Mouse (Mus musculus): ENCODE results near the gene Txn2. TPM values are rescaled to one million over a fixed set of nuclear protein-coding genes. Genes with fewer than 3 reads are reported as not detected.
"Not testable (repeated sequence)": the region's sequence is repeated elsewhere in the genome, so short reads cannot be mapped to it uniquely, and the experiment has no call there.

The Txn2 gene
- polyA plus RNA-seq, 1 experiment from 2014 or later, result 315 TPM

DNA sequence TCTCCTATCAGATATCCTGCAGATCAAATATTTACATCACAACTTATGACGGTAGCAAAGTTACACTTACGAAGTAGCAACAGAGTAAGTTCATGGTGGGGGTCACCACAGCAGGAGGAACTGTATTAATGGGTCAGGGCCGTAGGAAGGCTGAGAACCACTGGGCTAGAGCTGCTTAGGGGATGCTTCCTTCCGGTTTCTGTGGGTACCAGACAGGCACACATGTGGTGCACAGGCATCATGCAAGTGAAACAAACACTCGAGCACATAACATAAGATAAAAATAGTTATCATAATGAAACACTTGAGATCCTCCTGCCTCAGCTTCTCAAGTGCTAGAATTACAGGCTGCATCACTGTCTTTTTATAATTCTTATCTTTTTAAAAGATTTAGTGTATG, 48.1 kb downstream of the Txn2 start:
- H3K4me1 ChIP-seq, result peaks cover 32% of the 10 kb centered on the region
- no peak overlapping the region for H3K4me3 ChIP-seq
- DNase-seq (ENCODE audit: low spot score), result no peak
- H3K9me3 ChIP-seq, result no peaks in the 10 kb centered on the region
- H3K27me3 ChIP-seq (ENCODE audit: insufficient read depth, poor library complexity, severe bottlenecking), result no peaks in the 10 kb centered on the region
- H3K27ac ChIP-seq, result no peak overlapping the region
- 89% methylated on average over 5 of the region's 5 CpGs for WGBS
- no peaks in the 10 kb centered on the region for H3K36me3 ChIP-seq

GRCm38 (mm10) chr15:77879756-77880155, 49.0 kb downstream of the Txn2 start:
- no peak overlapping the region for H3K4me3 ChIP-seq
- H3K9me3 ChIP-seq, result no peaks in the 10 kb centered on the region
- no peak for DNase-seq (ENCODE audit: low spot score)
- H3K27ac ChIP-seq, result no peak overlapping the region
- 91% methylated on average over 3 of the region's 3 CpGs for WGBS
- H3K36me3 ChIP-seq, result no peaks in the 10 kb centered on the region
- peaks cover 31% of the 10 kb centered on the region for H3K4me1 ChIP-seq
- no peaks in the 10 kb centered on the region for H3K27me3 ChIP-seq (ENCODE audit: insufficient read depth, poor library complexity, severe bottlenecking)

- no peak overlapping the region for H3K4me3 ChIP-seq
- no peak for DNase-seq (ENCODE audit: low spot score)
- H3K36me3 ChIP-seq, result no peaks in the 10 kb centered on the region
- no peak overlapping the region for H3K27ac ChIP-seq
- WGBS, result 70% methylated on average over 2 of the region's 2 CpGs
- H3K9me3 ChIP-seq, result no peaks in the 10 kb centered on the region
- peaks cover 30% of the 10 kb centered on the region for H3K4me1 ChIP-seq
- H3K27me3 ChIP-seq (ENCODE audit: insufficient read depth, poor library complexity, severe bottlenecking), result no peaks in the 10 kb centered on the region
These were observed 51.6 kb downstream of the Txn2 start for GRCm38 (mm10) chr15:77877209-77877608.

GRCm38 (mm10) chr15:77876716-77877115, 52.1 kb downstream of the Txn2 start:
- 92% methylated on average over 3 of the region's 3 CpGs for WGBS
- Histone ChIP-seq H3K36me3 (no peaks in the 10 kb centered on the region), H3K4me1 (peaks cover 25% of the 10 kb centered on the region), H3K4me3 (no peak overlapping the region), H3K27me3 (ENCODE audit: insufficient read depth, poor library complexity, severe bottlenecking) (no peaks in the 10 kb centered on the region), H3K27ac (no peak overlapping the region), H3K9me3 (no peaks in the 10 kb centered on the region)
- DNase-seq (ENCODE audit: low spot score), result no peak

DNA sequence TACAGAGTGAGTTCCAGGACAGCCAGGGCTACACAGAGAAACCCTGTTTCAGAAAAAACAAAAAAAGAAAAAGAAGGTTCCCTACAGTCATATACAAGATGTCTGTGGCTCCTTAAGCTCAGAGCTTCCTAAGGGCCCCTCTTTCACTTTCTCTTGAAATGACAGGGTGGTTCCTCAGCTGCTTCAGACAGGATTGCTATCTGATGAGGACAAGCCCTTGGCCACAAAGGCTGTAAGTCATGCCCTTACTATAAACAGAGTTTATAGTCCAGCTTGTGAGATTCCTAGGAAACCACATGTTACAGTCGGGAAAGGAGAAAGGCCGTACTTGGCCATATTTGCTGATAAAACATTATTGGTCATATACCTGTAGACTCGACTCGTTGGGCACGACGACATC, 52.9 kb downstream of the Txn2 start:
- Histone ChIP-seq H3K27ac (no peak overlapping the region), H3K4me3 (no peak overlapping the region), H3K27me3 (ENCODE audit: insufficient read depth, poor library complexity, severe bottlenecking) (no peaks in the 10 kb centered on the region), H3K4me1 (peaks cover 19% of the 10 kb centered on the region), H3K36me3 (no peaks in the 10 kb centered on the region), H3K9me3 (no peaks in the 10 kb centered on the region)
- WGBS, result 94% methylated on average over 6 of the region's 6 CpGs
- no peak for DNase-seq (ENCODE audit: low spot score)

- Histone ChIP-seq H3K27ac (0 out of 2 replicates have a peak overlapping the region, but pooled peaks have one; percentile 47), H3K4me3 (no peak overlapping the region), H3K4me1 (peaks cover 19% of the 10 kb centered on the region), H3K9me3 (no peaks in the 10 kb centered on the region), H3K27me3 (ENCODE audit: insufficient read depth, poor library complexity, severe bottlenecking) (no peaks in the 10 kb centered on the region), H3K36me3 (no peaks in the 10 kb centered on the region)
- no peak for DNase-seq (ENCODE audit: low spot score)
- 88% methylated on average over 9 of the region's 9 CpGs for WGBS
These were observed 54.0 kb downstream of the Txn2 start for GRCm38 (mm10) chr15:77874807-77875206.

- H3K4me1 ChIP-seq, result peaks cover 19% of the 10 kb centered on the region
- WGBS, result 60% methylated on average over 4 of the region's 4 CpGs
- no peaks in the 10 kb centered on the region for H3K27me3 ChIP-seq (ENCODE audit: insufficient read depth, poor library complexity, severe bottlenecking)
- no peak overlapping the region for H3K4me3 ChIP-seq
- H3K9me3 ChIP-seq, result no peaks in the 10 kb centered on the region
- no peak for DNase-seq (ENCODE audit: low spot score)
- 0 out of 2 replicates have a peak overlapping the region, but pooled peaks have one; percentile 47 for H3K27ac ChIP-seq
- no peaks in the 10 kb centered on the region for H3K36me3 ChIP-seq
These were observed 54.5 kb downstream of the Txn2 start for GRCm38 (mm10) chr15:77874310-77874709.

DNA sequence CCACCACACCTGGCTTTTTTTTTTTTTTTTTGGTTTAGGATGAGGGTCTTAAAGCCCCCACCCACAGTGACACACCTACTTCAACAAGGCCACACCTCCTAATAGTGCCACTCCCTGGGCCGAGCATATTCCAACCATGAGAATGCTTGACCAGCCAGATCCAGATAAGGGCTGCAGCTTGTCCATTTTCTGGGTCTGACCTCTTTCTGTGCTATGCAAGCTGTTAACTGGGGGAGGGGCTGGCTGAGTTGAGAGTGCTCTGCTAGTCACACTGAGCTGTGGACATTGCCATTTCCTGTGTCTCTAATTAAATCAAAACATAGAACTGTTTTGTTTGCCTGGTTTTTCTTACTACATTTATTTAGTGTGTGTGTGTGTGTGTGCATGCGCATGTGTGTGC, 55.2 kb downstream of the Txn2 start:
- H3K9me3 ChIP-seq, result no peaks in the 10 kb centered on the region
- 56% methylated on average over 2 of the region's 2 CpGs for WGBS
- peaks cover 19% of the 10 kb centered on the region for H3K4me1 ChIP-seq
- no peaks in the 10 kb centered on the region for H3K27me3 ChIP-seq (ENCODE audit: insufficient read depth, poor library complexity, severe bottlenecking)
- H3K27ac ChIP-seq, result 0 out of 2 replicates have a peak overlapping the region, but pooled peaks have one; percentile 36
- H3K36me3 ChIP-seq, result no peaks in the 10 kb centered on the region
- H3K4me3 ChIP-seq, result no peak overlapping the region
- DNase-seq (ENCODE audit: low spot score), result no peak

DNA sequence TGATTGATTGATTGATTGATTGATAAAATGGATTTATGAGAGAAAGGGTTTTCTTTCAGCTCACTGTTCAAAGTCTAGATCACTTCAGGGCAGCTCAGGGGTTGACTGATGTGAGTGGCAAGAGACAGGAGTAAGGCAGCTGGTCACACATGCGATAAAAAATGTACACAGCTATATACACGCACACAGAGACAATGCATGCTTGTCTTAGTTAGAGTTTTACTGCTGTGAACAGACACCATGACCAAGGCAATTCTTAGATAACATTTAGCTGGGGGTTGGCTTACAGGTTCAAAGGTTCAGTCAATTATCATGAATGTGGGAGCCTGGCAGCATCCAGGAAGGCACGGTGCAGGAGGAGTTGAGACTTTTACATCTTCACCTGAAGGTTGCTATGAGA, 55.8 kb downstream of the Txn2 start:
- Histone ChIP-seq H3K9me3 (no peaks in the 10 kb centered on the region), H3K4me1 (peaks cover 19% of the 10 kb centered on the region), H3K4me3 (no peak overlapping the region), H3K36me3 (no peaks in the 10 kb centered on the region), H3K27me3 (ENCODE audit: insufficient read depth, poor library complexity, severe bottlenecking) (no peaks in the 10 kb centered on the region), H3K27ac (no peak overlapping the region)
- DNase-seq (ENCODE audit: low spot score), result no peak
- WGBS, result 79% methylated on average over 3 of the region's 3 CpGs

DNA sequence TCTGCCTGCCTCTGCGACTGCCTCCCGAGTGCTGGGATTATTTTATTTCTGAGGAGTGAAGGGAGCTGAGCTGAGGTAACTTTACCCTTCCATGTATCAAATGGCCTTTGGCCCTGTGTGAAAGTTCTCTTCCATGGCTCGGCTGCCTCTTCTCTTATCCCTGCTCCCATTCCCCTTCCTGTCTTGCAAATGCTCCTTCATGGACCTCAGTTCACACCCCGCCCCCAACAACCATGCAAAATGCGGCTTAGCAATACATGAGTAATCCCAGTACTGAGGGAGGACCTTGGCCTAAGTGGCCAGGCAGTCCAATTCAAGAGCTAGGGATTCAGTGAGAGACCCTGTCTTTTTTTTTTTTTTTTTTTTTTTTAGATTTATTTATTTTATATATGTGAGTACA, 60.5 kb downstream of the Txn2 start:
- 80% methylated on average over 5 of the region's 5 CpGs for WGBS

GRCm38 (mm10) chr15:77867231-77867968, 61.4 kb downstream of the Txn2 start:
- 79% methylated on average over 8 of the region's 10 CpGs for WGBS
- not testable (repeated sequence) for H3K4me1 ChIP-seq; DNase-seq (ENCODE audit: low spot score); H3K9me3 ChIP-seq; H3K27ac ChIP-seq; H3K27me3 ChIP-seq (ENCODE audit: insufficient read depth, poor library complexity, severe bottlenecking); H3K36me3 ChIP-seq; H3K4me3 ChIP-seq

More for the DNA sequence above, 60.5 kb downstream of the Txn2 start:
- no peak for DNase-seq (ENCODE audit: low spot score)
- H3K4me1 ChIP-seq, result peaks cover 11% of the 10 kb centered on the region
- no peaks in the 10 kb centered on the region for H3K9me3 ChIP-seq
- no peaks in the 10 kb centered on the region for H3K27me3 ChIP-seq (ENCODE audit: insufficient read depth, poor library complexity, severe bottlenecking)
- H3K27ac ChIP-seq, result no peak overlapping the region
- H3K36me3 ChIP-seq, result no peaks in the 10 kb centered on the region
- no peak overlapping the region for H3K4me3 ChIP-seq

GRCm38 (mm10) chr15:77866583-77867220, 62.1 kb downstream of the Txn2 start:
- Histone ChIP-seq H3K27ac (peak overlapping the region; percentile 30), H3K4me3 (no peak overlapping the region), H3K27me3 (ENCODE audit: insufficient read depth, poor library complexity, severe bottlenecking) (no peaks in the 10 kb centered on the region), H3K4me1 (peaks cover 8% of the 10 kb centered on the region), H3K9me3 (no peaks in the 10 kb centered on the region), H3K36me3 (no peaks in the 10 kb centered on the region)
- 40% methylated on average over 11 of the region's 11 CpGs for WGBS
- DNase-seq (ENCODE audit: low spot score), result no peak
